Mouse (Mus musculus) liver, adult 2 months (tissue): ENCODE measurements around the gene Adh4. TPM values are rescaled to one million over a fixed set of nuclear protein-coding genes. Genes with fewer than 3 reads are reported as not detected.

Experiments used
- DNase-seq: peaks from one replicate; pipeline ENCODE4 v3.0.0-alpha.2; 2011; ENCODE audit warnings: low read depth, low spot score; ENCODE audit errors: extremely low read depth
- H3K27ac ChIP-seq: fragments of 200-500 bp; replicated peaks from 2 replicates; pipeline ENCODE4 v1.5.1; 2012; ENCODE audit warnings: low read depth, mild to moderate bottlenecking, control low read depth, inconsistent platforms, low read length; ENCODE audit not compliant: insufficient read depth
- H3K27me3 ChIP-seq: fragments of 200-500 bp; 2 replicates; pipeline ENCODE4 v1.6.1; 2012; ENCODE audit warnings: mild to moderate bottlenecking, moderate library complexity, low read length, inconsistent platforms; ENCODE audit not compliant: control insufficient read depth, insufficient read depth
- H3K36me3 ChIP-seq: fragments of 200-500 bp; 2 replicates; pipeline ENCODE4 v1.6.1; 2012; ENCODE audit warnings: low read length, inconsistent platforms; ENCODE audit not compliant: control insufficient read depth, insufficient read depth
- H3K4me1 ChIP-seq: fragments of 200-500 bp; 2 replicates; pipeline ENCODE4 v1.6.1; 2011; ENCODE audit warnings: low read length; ENCODE audit not compliant: control insufficient read depth, insufficient read depth
- H3K4me3 ChIP-seq: fragments of 200-500 bp; 2 replicates; pipeline ENCODE4 v1.5.1; 2011; ENCODE audit warnings: low read depth, mild to moderate bottlenecking, control low read depth, low read length, moderate library complexity; ENCODE audit not compliant: insufficient read depth
- H3K79me2 ChIP-seq: fragments of 200-500 bp; 2 replicates; pipeline ENCODE4 v1.6.1; 2012; ENCODE audit warnings: inconsistent platforms, mild to moderate bottlenecking, low read length, moderate library complexity; ENCODE audit not compliant: control insufficient read depth, insufficient read depth
- H3K9ac ChIP-seq: fragments of 200-500 bp; 2 replicates; pipeline ENCODE4 v1.6.1; 2012; ENCODE audit warnings: low read depth, mild to moderate bottlenecking, control low read depth, inconsistent platforms, low read length
- CTCF ChIP-seq: fragments of 200-500 bp; IDR thresholded peaks from 2 replicates; pipeline ENCODE4 v1.5.1; 2011; ENCODE audit warnings: low read depth, low read length, control low read depth
- POLR2A ChIP-seq: fragments of 200-500 bp; IDR thresholded peaks from 2 replicates; pipeline ENCODE4 v1.6.1; 2011; ENCODE audit warnings: low read length, control low read depth; ENCODE audit not compliant: insufficient read depth; ENCODE audit errors: extremely low read depth
- WGBS: fragments of 180-500 bp; shearing (Covaris S2); methylation state at CpG from one replicate; pipeline ENCODE4 v1.1.7; 2018; 5-methylcytosine and 5-hydroxymethylcytosine counted together
- polyA plus RNA-seq: library from polyadenylated mRNA; depleted of rRNA; stranded (reverse); fragments of >200 nt; gene quantifications from 2 replicates; pipeline ENCODE4 v1.2.3, GENCODE M21; 2012
- total RNA-seq: library from RNA; depleted of rRNA; stranded (reverse); fragments of >200 nt; gene quantifications from 2 replicates; pipeline ENCODE4 v1.2.3, GENCODE M21; 2014

Adh4 gene
- total and polyA plus RNA-seq, 2 experiments = 74.6 to 305 TPM

GRCm38 (mm10) chr3:138381133-138381532, 34.1 kb upstream of the Adh4 start:
- Histone ChIP-seq H3K4me1 (peaks cover 8% of the 10 kb centered on the region; the same call in 1 of the 2 replicates), H3K9ac (no peak overlapping the region), H3K27ac (no peak overlapping the region; the same call in 1 of the 2 replicates), H3K79me2 (peaks cover 5% of the 10 kb centered on the region; the same call in 1 of the 2 replicates), H3K36me3 (peaks cover 37% of the 10 kb centered on the region), H3K27me3 (no peaks in the 10 kb centered on the region), H3K4me3 (no peak overlapping the region)
- 7% methylated on average over 3 of the region's 3 CpGs for WGBS
- DNase-seq = peak; percentile 82
- no peak for TF ChIP-seq POLR2A
- no peak for TF ChIP-seq CTCF

GRCm38 (mm10) chr3:138387155-138387554, 28.1 kb upstream of the Adh4 start:
- no peak for DNase-seq
- 88% methylated on average over 6 of the region's 6 CpGs for WGBS
- H3K4me1 ChIP-seq = no peaks in the 10 kb centered on the region
- no peak overlapping the region for H3K9ac ChIP-seq
- peaks cover 46% of the 10 kb centered on the region for H3K36me3 ChIP-seq
- H3K27ac ChIP-seq = no peak overlapping the region
- H3K79me2 ChIP-seq = no peaks in the 10 kb centered on the region; the same call in 1 of the 2 replicates
- no peak overlapping the region for H3K4me3 ChIP-seq
- TF ChIP-seq POLR2A = no peak
- no peak for TF ChIP-seq CTCF
- H3K27me3 ChIP-seq = no peaks in the 10 kb centered on the region

DNA sequence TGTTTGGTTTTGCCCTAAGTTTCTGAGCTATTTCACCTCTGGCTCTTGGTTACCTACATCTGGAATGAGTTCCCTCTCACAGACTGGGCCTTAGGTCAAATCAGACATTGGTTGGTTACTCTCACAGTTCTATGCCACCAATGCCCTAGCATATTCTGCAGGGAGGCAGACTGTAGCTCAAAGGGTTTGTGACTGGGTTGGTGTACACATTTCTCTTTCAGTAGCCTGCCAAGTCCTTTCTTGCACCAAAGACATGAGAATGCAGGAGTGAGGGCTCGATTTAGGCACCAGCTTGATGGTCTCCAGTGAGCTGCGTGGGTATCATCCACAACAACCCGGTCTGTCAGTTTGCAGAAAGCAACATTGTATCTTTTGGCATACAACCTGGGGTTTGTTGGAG, 10.4 kb upstream of the Adh4 start:
- TF ChIP-seq CTCF (no peak), POLR2A (no peak)
- Histone ChIP-seq H3K4me1 (peaks cover 16% of the 10 kb centered on the region), H3K79me2 (no peaks in the 10 kb centered on the region), H3K9ac (no peak overlapping the region), H3K27me3 (no peaks in the 10 kb centered on the region), H3K36me3 (no peaks in the 10 kb centered on the region), H3K4me3 (no peak overlapping the region), H3K27ac (peak overlapping the region; percentile 28)
- DNase-seq = no peak
- WGBS = 45% methylated on average over 3 of the region's 3 CpGs

GRCm38 (mm10) chr3:138405341-138405740, 9.9 kb upstream of the Adh4 start:
- 32% methylated on average over 3 of the region's 3 CpGs for WGBS
- H3K9ac ChIP-seq = no peak overlapping the region
- H3K27ac ChIP-seq = no peak overlapping the region
- H3K4me1 ChIP-seq = peaks cover 16% of the 10 kb centered on the region
- no peaks in the 10 kb centered on the region for H3K27me3 ChIP-seq
- H3K4me3 ChIP-seq = no peak overlapping the region
- no peaks in the 10 kb centered on the region for H3K79me2 ChIP-seq
- DNase-seq = peak; percentile 62
- no peaks in the 10 kb centered on the region for H3K36me3 ChIP-seq
- TF ChIP-seq POLR2A (no peak), CTCF (peak; percentile 25; the same call in 1 of the 2 replicates)

- no peak overlapping the region for H3K9ac ChIP-seq
- no peak for DNase-seq
- no peak overlapping the region for H3K4me3 ChIP-seq
- H3K79me2 ChIP-seq = no peaks in the 10 kb centered on the region
- WGBS = 75% methylated on average over 7 of the region's 7 CpGs
- H3K4me1 ChIP-seq = peaks cover 16% of the 10 kb centered on the region
- H3K27me3 ChIP-seq = no peaks in the 10 kb centered on the region
- no peak for TF ChIP-seq CTCF
- H3K36me3 ChIP-seq = no peaks in the 10 kb centered on the region
- peak overlapping the region; percentile 10; the same call in 1 of the 2 replicates for H3K27ac ChIP-seq
These were observed 9.4 kb upstream of the Adh4 start for GRCm38 (mm10) chr3:138405840-138406239.

DNA sequence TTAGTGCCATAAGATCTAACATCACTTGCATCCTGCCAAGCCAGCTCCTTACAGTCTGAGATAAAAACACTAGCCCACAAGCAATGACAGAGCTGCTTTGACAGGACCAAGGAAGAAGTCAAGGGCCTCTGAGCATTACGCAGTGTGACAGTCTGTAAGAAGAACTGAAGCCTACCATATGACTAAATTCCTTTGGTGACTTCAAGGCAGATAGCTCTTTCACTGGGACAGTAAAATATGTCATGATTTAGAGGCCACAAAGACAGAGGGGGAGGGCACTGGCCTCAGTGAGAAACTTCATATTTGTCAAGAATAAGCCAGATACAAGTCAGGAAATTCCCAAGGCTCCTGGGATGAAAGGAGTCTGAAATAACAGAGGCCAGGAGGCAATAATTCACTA, 7.3 kb upstream of the Adh4 start:
- Histone ChIP-seq H3K27ac (peak overlapping the region; percentile 84), H3K36me3 (no peaks in the 10 kb centered on the region), H3K9ac (no peak overlapping the region), H3K27me3 (no peaks in the 10 kb centered on the region), H3K79me2 (no peaks in the 10 kb centered on the region), H3K4me3 (no peak overlapping the region), H3K4me1 (peaks cover 27% of the 10 kb centered on the region)
- DNase-seq = no peak
- WGBS = 91% methylated on average over 1 of the region's 1 CpGs
- TF ChIP-seq CTCF (no peak), POLR2A (no peak)
